In the genomic region with DNA sequence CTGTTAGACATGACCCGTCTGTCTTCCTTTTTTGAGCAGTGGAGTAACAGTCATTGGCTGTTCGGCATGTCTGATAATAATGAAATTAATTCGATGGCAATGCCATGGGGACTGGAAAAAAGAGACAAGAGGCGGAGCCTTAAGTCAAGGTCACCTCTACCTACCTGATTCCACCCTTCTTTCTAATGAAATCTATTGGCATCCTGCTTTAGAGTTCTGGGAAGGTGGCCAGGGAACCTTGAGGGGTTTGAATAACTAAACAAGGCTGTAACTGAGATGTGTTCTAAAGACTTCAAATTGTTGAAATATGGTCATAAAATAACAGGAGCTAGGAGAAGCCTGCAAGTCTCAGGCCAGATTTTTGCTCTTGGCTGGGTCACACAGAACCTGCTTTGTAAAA, we compare ENCODE assay signal across 16 mouse cellular contexts.
"Had no signal": no experiment of that assay in that cellular context is flagged by ENCODE, and none has a peak within 500 bp of the region (broad histone marks: within the 10 kb centered on the region; RNA-seq: fewer than 3 reads in every experiment).

No protein-coding gene starts in this region.

- H3K36me3 ChIP-seq: limb, embryonic 12.5 days; liver, embryonic 13.5 days; lung, embryonic 15.5 days; stomach, embryonic 15.5 days had no signal

- H3K4me3 ChIP-seq: layer of hippocampus, adult 2 months; limb, embryonic 12.5 days; liver, embryonic 13.5 days; lung, embryonic 15.5 days; megakaryocyte, embryonic 14.5 days; stomach, embryonic 15.5 days had no signal

- DNase-seq: liver; liver, embryonic 13.5 days; liver, postnatal 0 days; lung, postnatal 14 days; right cerebral cortex, postnatal 14 days; thymus, adult 2 months; thymus, postnatal 36 days had no signal

- H3K27ac ChIP-seq: kidney, postnatal 0 days; layer of hippocampus, adult 2 months; limb, embryonic 12.5 days; liver, embryonic 13.5 days; lung, embryonic 15.5 days; macrophage; stomach, embryonic 15.5 days had no signal

- H3K9me3 ChIP-seq: limb, embryonic 12.5 days; liver, embryonic 13.5 days; lung, embryonic 15.5 days; stomach, embryonic 15.5 days had no signal

- H3K9ac ChIP-seq: limb, embryonic 12.5 days; liver, embryonic 13.5 days; liver, postnatal 0 days; lung, embryonic 15.5 days; stomach, embryonic 15.5 days had no signal

- H3K4me2 ChIP-seq: limb, embryonic 12.5 days; liver, embryonic 13.5 days; lung, embryonic 15.5 days; midbrain, embryonic 11.5 days; stomach, embryonic 15.5 days had no signal

- H3K27me3 ChIP-seq: stomach, embryonic 15.5 days had no signal

- ATAC-seq: liver, postnatal 0 days; midbrain, embryonic 16.5 days had no signal
